Mouse (Mus musculus): Measurements from ENCODE around the gene Ppp1r7.

The Ppp1r7 gene

DNA sequence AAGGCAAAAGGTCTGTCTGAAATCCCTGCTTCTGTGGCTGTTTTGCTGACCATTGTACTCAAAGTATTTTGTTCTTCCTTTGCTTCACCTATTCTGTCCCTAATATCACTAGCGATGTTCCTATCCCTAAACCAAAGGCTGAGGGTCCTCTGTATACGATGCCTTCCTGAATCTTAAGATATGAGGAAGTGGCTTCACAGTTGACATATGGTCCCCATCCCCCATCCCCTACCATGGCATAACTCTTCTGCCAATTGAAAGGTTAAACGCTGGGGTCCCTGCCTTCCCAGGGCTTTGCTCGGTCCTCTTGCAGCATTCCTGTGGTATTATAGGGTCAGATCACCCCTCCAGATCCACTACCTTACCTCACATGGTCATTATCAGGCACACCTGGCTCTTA lies 60.7 kb downstream of the Ppp1r7 start:
- in situ Hi-C loops (cut with MboI; ENCODE audit: low sequenced_read_pairs): no loop called here

Data from CH12F3 (cell line).